Mouse (Mus musculus): ENCODE data around the gene Tmem38b. TPM values are rescaled to one million over a fixed set of nuclear protein-coding genes. Genes with fewer than 3 reads are reported as not detected.
A peak's percentile ranks its signal among the peaks of the same experiment; 100 is the strongest.

Gene Tmem38b
- polyA plus RNA-seq, 1 experiment from 2014 or later = 5.9 TPM

GRCm38 (mm10) chr4:53859944-53860343 lies 34.1 kb downstream of the Tmem38b start:
- 39% methylated on average over 18 of the region's 18 CpGs for WGBS
- H3K27ac ChIP-seq (replicated peaks) = no peak overlapping the region
- no peak for ATAC-seq (ENCODE audit: low FRiP score, low read depth)
- H3K4me2 ChIP-seq = peak overlapping the region; percentile 30
- no peaks in the 10 kb centered on the region for H3K4me1 ChIP-seq (replicated peaks)
- no peaks in the 10 kb centered on the region for H3K36me3 ChIP-seq
- H3K4me3 ChIP-seq = no peak overlapping the region; the same call in 1 of the 2 replicates
- no peaks in the 10 kb centered on the region for H3K27me3 ChIP-seq
- H3K9ac ChIP-seq = no peak overlapping the region
- H3K9me3 ChIP-seq = no peaks in the 10 kb centered on the region

GRCm38 (mm10) chr4:53862101-53862500 lies 36.3 kb downstream of the Tmem38b start:
- Histone ChIP-seq H3K27me3 (no peaks in the 10 kb centered on the region), H3K4me3 (no peak overlapping the region), H3K27ac (replicated peaks) (no peak overlapping the region), H3K36me3 (no peaks in the 10 kb centered on the region), H3K9ac (no peak overlapping the region), H3K4me2 (no peak overlapping the region), H3K9me3 (no peaks in the 10 kb centered on the region), H3K4me1 (replicated peaks) (no peaks in the 10 kb centered on the region)
- WGBS = 78% methylated on average over 6 of the region's 6 CpGs
- ATAC-seq (ENCODE audit: low FRiP score, low read depth) = no peak

GRCm38 (mm10) chr4:53864098-53864820 lies 38.4 kb downstream of the Tmem38b start:
- Histone ChIP-seq H3K4me2 (no peak overlapping the region), H3K4me3 (no peak overlapping the region), H3K27me3 (no peaks in the 10 kb centered on the region), H3K4me1 (replicated peaks) (no peaks in the 10 kb centered on the region), H3K27ac (replicated peaks) (no peak overlapping the region), H3K36me3 (no peaks in the 10 kb centered on the region), H3K9me3 (no peaks in the 10 kb centered on the region), H3K9ac (no peak overlapping the region)
- 86% methylated on average over 19 of the region's 19 CpGs for WGBS
- ATAC-seq (ENCODE audit: low FRiP score, low read depth) = no peak

GRCm38 (mm10) chr4:53866459-53866858 lies 40.6 kb downstream of the Tmem38b start:
- H3K27me3 ChIP-seq = no peaks in the 10 kb centered on the region
- H3K27ac ChIP-seq (replicated peaks) = no peak overlapping the region
- no peak for ATAC-seq (ENCODE audit: low FRiP score, low read depth)
- peaks cover 3% of the 10 kb centered on the region; the same call in 1 of the 2 replicates for H3K9me3 ChIP-seq
- H3K4me3 ChIP-seq = no peak overlapping the region
- no peak overlapping the region for H3K4me2 ChIP-seq
- no peak overlapping the region for H3K9ac ChIP-seq
- H3K4me1 ChIP-seq (replicated peaks) = no peaks in the 10 kb centered on the region
- no peaks in the 10 kb centered on the region for H3K36me3 ChIP-seq

GRCm38 (mm10) chr4:53878542-53879417 lies 52.9 kb downstream of the Tmem38b start:
- no peaks in the 10 kb centered on the region for H3K27me3 ChIP-seq
- ATAC-seq (ENCODE audit: low FRiP score, low read depth) = peak; percentile 54; the same call in 1 of the 2 replicates
- H3K27ac ChIP-seq (replicated peaks) = peak overlapping the region; percentile 49; the same call in 1 of the 2 replicates
- peak overlapping the region; percentile 2; the same call in 1 of the 2 replicates for H3K4me3 ChIP-seq
- peak overlapping the region; percentile 44 for H3K4me2 ChIP-seq
- WGBS = 34% methylated on average over 24 of the region's 24 CpGs
- H3K9me3 ChIP-seq = no peaks in the 10 kb centered on the region
- H3K36me3 ChIP-seq = no peaks in the 10 kb centered on the region
- 0 out of 2 replicates have a peak overlapping the region, but pooled peaks have one; percentile 6 for H3K9ac ChIP-seq
- peaks cover 8% of the 10 kb centered on the region for H3K4me1 ChIP-seq (replicated peaks)

GRCm38 (mm10) chr4:53882921-53883682 lies 57.3 kb downstream of the Tmem38b start:
- no peak overlapping the region for H3K9ac ChIP-seq
- H3K27ac ChIP-seq (replicated peaks) = no peak overlapping the region

GRCm38 (mm10) chr4:53884351-53885245 lies 58.8 kb downstream of the Tmem38b start:
- no peak for ATAC-seq (ENCODE audit: low FRiP score, low read depth)

More at GRCm38 (mm10) chr4:53882921-53883682, 57.3 kb downstream of the Tmem38b start:
- no peaks in the 10 kb centered on the region for H3K9me3 ChIP-seq
- no peak overlapping the region for H3K4me3 ChIP-seq
- no peak for ATAC-seq (ENCODE audit: low FRiP score, low read depth)
- 64% methylated on average over 17 of the region's 17 CpGs for WGBS
- no peaks in the 10 kb centered on the region; the same call in 1 of the 2 replicates for H3K27me3 ChIP-seq
- peaks cover 8% of the 10 kb centered on the region for H3K4me1 ChIP-seq (replicated peaks)
- no peak overlapping the region for H3K4me2 ChIP-seq
- H3K36me3 ChIP-seq = no peaks in the 10 kb centered on the region

GRCm38 (mm10) chr4:53886342-53887088 lies 60.7 kb downstream of the Tmem38b start:
- no peak overlapping the region for H3K27ac ChIP-seq (replicated peaks)
- H3K4me3 ChIP-seq = no peak overlapping the region
- no peak for ATAC-seq (ENCODE audit: low FRiP score, low read depth)
- H3K36me3 ChIP-seq = no peaks in the 10 kb centered on the region
- H3K27me3 ChIP-seq = no peaks in the 10 kb centered on the region; the same call in 1 of the 2 replicates
- WGBS = 43% methylated on average over 22 of the region's 22 CpGs
- H3K9me3 ChIP-seq = no peaks in the 10 kb centered on the region
- H3K4me1 ChIP-seq (replicated peaks) = no peaks in the 10 kb centered on the region
- H3K9ac ChIP-seq = 0 out of 2 replicates have a peak overlapping the region, but pooled peaks have one; percentile 17
- peak overlapping the region; percentile 39 for H3K4me2 ChIP-seq

More at GRCm38 (mm10) chr4:53884351-53885245, 58.8 kb downstream of the Tmem38b start:
- Histone ChIP-seq H3K36me3 (no peaks in the 10 kb centered on the region), H3K9me3 (no peaks in the 10 kb centered on the region), H3K4me2 (no peak overlapping the region), H3K4me3 (no peak overlapping the region), H3K27ac (replicated peaks) (no peak overlapping the region), H3K4me1 (replicated peaks) (no peaks in the 10 kb centered on the region), H3K9ac (no peak overlapping the region), H3K27me3 (no peaks in the 10 kb centered on the region; the same call in 1 of the 2 replicates)
- 63% methylated on average over 14 of the region's 14 CpGs for WGBS

- Histone ChIP-seq H3K4me2 (no peak overlapping the region), H3K27ac (replicated peaks) (no peak overlapping the region), H3K27me3 (no peaks in the 10 kb centered on the region), H3K36me3 (no peaks in the 10 kb centered on the region), H3K4me1 (replicated peaks) (no peaks in the 10 kb centered on the region), H3K9ac (no peak overlapping the region), H3K9me3 (no peaks in the 10 kb centered on the region), H3K4me3 (no peak overlapping the region)
- WGBS = 84% methylated on average over 1 of the region's 1 CpGs
- no peak for ATAC-seq (ENCODE audit: low FRiP score, low read depth)
Measured at GRCm38 (mm10) chr4:53895335-53895734, 69.5 kb downstream of the Tmem38b start.

GRCm38 (mm10) chr4:53896150-53896833 lies 70.4 kb downstream of the Tmem38b start:
- 0 out of 2 replicates have a peak, but pooled peaks have one; percentile 59 for ATAC-seq (ENCODE audit: low FRiP score, low read depth)
- H3K9me3 ChIP-seq = no peaks in the 10 kb centered on the region
- no peak overlapping the region for H3K4me3 ChIP-seq
- no peak overlapping the region for H3K4me2 ChIP-seq
- no peak overlapping the region for H3K9ac ChIP-seq
- H3K4me1 ChIP-seq (replicated peaks) = no peaks in the 10 kb centered on the region
- H3K27me3 ChIP-seq = no peaks in the 10 kb centered on the region
- no peaks in the 10 kb centered on the region for H3K36me3 ChIP-seq
- 73% methylated on average over 7 of the region's 7 CpGs for WGBS
- H3K27ac ChIP-seq (replicated peaks) = no peak overlapping the region

Data from hindbrain, embryonic 15.5 days (tissue).